Mouse (Mus musculus): ENCODE results near the gene Galnt12.

DNA sequence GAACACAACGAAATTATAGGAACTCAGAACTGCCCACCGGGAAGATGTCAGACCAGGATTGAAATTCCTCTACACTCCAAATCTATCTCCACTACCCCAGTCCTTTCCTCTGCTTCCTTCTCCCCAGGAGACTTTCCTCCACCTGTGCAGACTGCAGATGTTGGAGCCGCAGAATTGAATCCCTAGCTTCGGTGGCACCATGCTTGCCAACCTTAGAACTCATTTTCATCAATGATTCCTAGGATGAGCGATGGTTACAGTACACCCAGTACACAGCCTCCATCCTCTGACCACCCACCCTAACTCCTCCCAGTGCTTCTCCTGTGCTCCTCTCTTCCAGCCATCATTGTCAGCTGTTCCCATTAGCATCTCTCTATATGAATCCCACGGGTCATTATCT is 53.6 kb downstream of the Galnt12 start:
- TF ChIP-seq POLR2A (IDR thresholded peaks at IDR 0.05; ENCODE audit: insufficient read length, low read depth) (no peak), USF1 (IDR thresholded peaks at IDR 0.05; ENCODE audit: low read depth) (no peak), SRF (IDR thresholded peaks at IDR 0.05; ENCODE audit: control insufficient read depth, insufficient read length, low read depth) (no peak), POLR2AphosphoS2 (IDR thresholded peaks at IDR 0.05; ENCODE audit: insufficient read length, low read depth) (no peak), MAX (IDR thresholded peaks at IDR 0.05; ENCODE audit: low read depth) (no peak), TCF3 (IDR thresholded peaks at IDR 0.05; ENCODE audit: insufficient read length, low read depth) (no peak), E2F4 (IDR thresholded peaks at IDR 0.05; ENCODE audit: insufficient read depth) (no peak), CEBPB (IDR thresholded peaks at IDR 0.05; ENCODE audit: insufficient read depth, poor library complexity, severe bottlenecking) (no peak), MYOD1 (IDR thresholded peaks at IDR 0.05; ENCODE audit: control insufficient read depth in 1 of 3, insufficient read length in 2 of 3, low read depth in 2 of 3) (no peak), TCF12 (IDR thresholded peaks at IDR 0.05; ENCODE audit: insufficient read depth, poor library complexity, severe bottlenecking) (no peak), MYOG (IDR thresholded peaks at IDR 0.05; ENCODE audit: control insufficient read depth in 1 of 3, insufficient read depth in 1 of 3, insufficient read length in 2 of 3, low read depth in 2 of 3) (no peak)

Data from myocyte (in vitro differentiated cells).